Mouse (Mus musculus) kidney, postnatal 0 days (tissue): ENCODE measurements around the gene Klk6. TPM values are rescaled to one million over a fixed set of nuclear protein-coding genes. Genes with fewer than 3 reads are reported as not detected.

ENCODE experiments used
- ATAC-seq: fragments of 200-750 bp; cut with Nextera tagmentation; replicated peaks from 2 replicates; pipeline ENCODE4 v1.8.0; 2017; ENCODE audit warnings: low read depth, moderate number of reproducible peaks, moderate TSS enrichment, moderate library complexity; ENCODE audit not compliant: low FRiP score
- DNase-seq: peaks from one replicate; pipeline ENCODE4 v3.0.0-alpha.2; 2016; ENCODE audit warnings: low spot score
- H3K27ac ChIP-seq: fragments of 300-500 bp; sonication (generic); 2 replicates; pipeline ENCODE4 v1.5.1; 2014; ENCODE audit warnings: mild to moderate bottlenecking
- H3K27me3 ChIP-seq: fragments of 300-500 bp; sonication (generic); 2 replicates; pipeline ENCODE4 v1.6.1; 2014; ENCODE audit warnings: low read length, mixed read lengths; ENCODE audit not compliant: insufficient read depth
- H3K36me3 ChIP-seq: fragments of 300-500 bp; sonication (generic); 2 replicates; pipeline ENCODE4 v1.6.1; 2014; ENCODE audit warnings: low read length, mixed read lengths; ENCODE audit not compliant: insufficient read depth
- H3K4me1 ChIP-seq: fragments of 300-500 bp; sonication (generic); replicated peaks from 2 replicates; pipeline ENCODE4 v1.6.1; 2014; ENCODE audit warnings: antibody characterized with exemption, low read length, mixed read lengths; ENCODE audit not compliant: insufficient read depth
- H3K4me2 ChIP-seq: fragments of 300-500 bp; sonication (generic); 2 replicates; pipeline ENCODE4 v1.6.1; 2014; ENCODE audit warnings: mild to moderate bottlenecking, low read length, moderate library complexity, mixed read lengths
- H3K4me3 ChIP-seq: fragments of 300-500 bp; sonication (generic); replicated peaks from 2 replicates; pipeline ENCODE4 v1.5.1; 2014; ENCODE audit warnings: low read depth, low read length
- H3K9ac ChIP-seq: fragments of 300-500 bp; sonication (generic); 2 replicates; pipeline ENCODE4 v1.6.1; 2014; ENCODE audit warnings: low read depth, low read length
- H3K9me3 ChIP-seq: fragments of 300-500 bp; sonication (generic); replicated peaks from 2 replicates; pipeline ENCODE4 v1.6.1; 2016; ENCODE audit warnings: low read length, inconsistent platforms, mixed read lengths
- CTCF ChIP-seq: IDR thresholded peaks from 2 replicates; pipeline ENCODE4 v1.5.1; 2016; ENCODE audit warnings: antibody characterized with exemption, low read depth, mild to moderate bottlenecking, moderate library complexity
- WGBS: fragments of 180-500 bp; shearing (Covaris S2); extraction: QIAGEN DNeasy Blood & Tissue Kit; methylation state at CpG from one replicate; pipeline ENCODE4 v1.1.7; 2014; 5-methylcytosine and 5-hydroxymethylcytosine counted together
- polyA plus RNA-seq: library from polyadenylated mRNA; unstranded; fragments of >200 nt; fragmentation: Nextera tagmentation; extraction: Ambion mirVana; gene quantifications from 2 replicates; pipeline ENCODE4 v1.2.1, GENCODE M21; 2015

The Klk6 gene
- polyA plus RNA-seq, 1 experiment from 2014 or later = not detected

DNA sequence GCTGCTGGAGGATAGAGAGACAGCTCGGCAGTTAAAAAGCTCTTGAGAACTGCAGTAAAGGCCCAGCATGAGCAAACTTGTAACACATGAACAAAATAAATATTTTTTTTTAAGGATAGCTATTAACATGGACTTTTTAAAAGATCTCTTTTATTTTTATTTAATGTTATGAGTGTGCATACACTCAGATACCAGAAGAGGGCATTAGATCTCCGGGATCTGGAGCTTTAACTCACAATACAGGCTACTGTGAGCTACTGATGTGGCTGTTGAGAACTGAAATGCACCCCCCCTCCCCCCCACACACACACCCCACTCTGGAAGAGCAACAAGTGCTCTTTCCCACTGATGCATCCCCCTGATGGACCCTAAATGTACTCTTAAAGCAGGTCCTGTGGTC lies 35.0 kb upstream of the Klk6 start:
- Histone ChIP-seq H3K27ac (no peak overlapping the region), H3K27me3 (no peaks in the 10 kb centered on the region), H3K36me3 (no peaks in the 10 kb centered on the region), H3K9ac (no peak overlapping the region), H3K9me3 (no peaks in the 10 kb centered on the region), H3K4me2 (no peak overlapping the region), H3K4me3 (no peak overlapping the region), H3K4me1 (no peaks in the 10 kb centered on the region)
- DNase-seq = peak; percentile 10
- peak; percentile 41; the same call in 1 of the 2 replicates for TF ChIP-seq CTCF
- 59% methylated on average over 2 of the region's 2 CpGs for WGBS
- ATAC-seq = no peak

- Histone ChIP-seq H3K9me3 (no peaks in the 10 kb centered on the region), H3K4me1 (peaks cover 3% of the 10 kb centered on the region), H3K4me3 (no peak within 1 kb of the TSS), H3K27me3 (no peaks in the 10 kb centered on the region), H3K9ac (no peak within 1 kb of the TSS), H3K4me2 (no peak within 1 kb of the TSS), H3K36me3 (no peaks in the 10 kb centered on the region), H3K27ac (no peak within 1 kb of the TSS)
- no peak for TF ChIP-seq CTCF
- DNase-seq = no peak
- 76% methylated on average over 7 of the region's 7 CpGs for WGBS
- ATAC-seq = no peak
These were observed 32.7 kb upstream of the Klk6 start, which contains the start of gene Klk9 for GRCm38 (mm10) chr7:43791591-43791990. Gene Klk9 (plus strand): TSS chr7:43791891.

GRCm38 (mm10) chr7:43796355-43796754 lies 27.9 kb upstream of the Klk6 start:
- WGBS = 4% methylated on average over 8 of the region's 8 CpGs

DNA sequence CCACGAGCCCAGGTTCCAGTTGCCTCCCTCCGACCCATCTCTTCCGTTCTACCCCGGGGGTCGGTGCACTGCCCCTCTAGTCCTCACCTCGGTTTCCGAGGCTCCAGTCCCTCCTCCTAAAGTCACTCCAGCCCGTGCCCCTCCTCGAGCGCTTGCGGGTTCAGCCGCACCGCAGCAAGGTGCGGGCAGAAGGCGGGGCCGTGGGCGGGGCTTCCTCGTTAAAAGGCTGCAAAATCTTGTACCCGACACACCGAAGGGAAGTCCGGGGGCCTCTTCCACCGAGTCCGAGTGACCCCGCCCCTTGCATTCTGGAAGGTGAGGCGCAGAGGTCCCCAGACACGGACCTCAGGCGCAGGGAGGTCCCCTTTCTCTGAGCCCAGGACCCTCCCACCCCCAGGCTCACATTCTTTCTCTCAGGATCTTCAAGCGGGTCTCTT lies 26.9 kb upstream of the Klk6 start, which contains the start of gene Klk8:
Klk8 (plus strand) TSS at position 245 of the 437 bp plus-strand sequence.
- H3K4me1 ChIP-seq = peaks cover 6% of the 10 kb centered on the region
- no peaks in the 10 kb centered on the region for H3K36me3 ChIP-seq
- DNase-seq (peak; percentile 27), ATAC-seq (peak; percentile 47)
- TF ChIP-seq CTCF = no peak
- H3K27ac ChIP-seq = no peak within 1 kb of the TSS
- no peaks in the 10 kb centered on the region for H3K27me3 ChIP-seq
- no peaks in the 10 kb centered on the region for H3K9me3 ChIP-seq
- 0% methylated on average over 28 of the region's 28 CpGs for WGBS
- peak within 1 kb of the TSS; percentile 49 for H3K4me3 ChIP-seq
- H3K4me2 ChIP-seq = peak within 1 kb of the TSS; percentile 93
- H3K9ac ChIP-seq = peak within 1 kb of the TSS; percentile 47

More at GRCm38 (mm10) chr7:43796355-43796754, 27.9 kb upstream of the Klk6 start:
- Histone ChIP-seq H3K36me3 (no peaks in the 10 kb centered on the region), H3K9ac (peak overlapping the region; percentile 47; the same call in 1 of the 2 replicates), H3K27me3 (no peaks in the 10 kb centered on the region), H3K4me2 (peak overlapping the region; percentile 93), H3K4me3 (peak overlapping the region; percentile 49), H3K27ac (no peak overlapping the region), H3K4me1 (peaks cover 6% of the 10 kb centered on the region), H3K9me3 (no peaks in the 10 kb centered on the region)
- ATAC-seq = peak; percentile 3; the same call in 1 of the 2 replicates
- TF ChIP-seq CTCF = no peak
- peak; percentile 38 for DNase-seq

- H3K27me3 ChIP-seq = no peaks in the 10 kb centered on the region
- H3K4me1 ChIP-seq = peaks cover 6% of the 10 kb centered on the region
- H3K4me3 ChIP-seq = peak overlapping the region; percentile 49
- peak; percentile 29 for DNase-seq
- H3K9me3 ChIP-seq = no peaks in the 10 kb centered on the region
- no peak for TF ChIP-seq CTCF
- no peak overlapping the region for H3K27ac ChIP-seq
- peak overlapping the region; percentile 93 for H3K4me2 ChIP-seq
- WGBS = 37% methylated on average over 13 of the region's 13 CpGs
- peak; percentile 44 for ATAC-seq
- H3K9ac ChIP-seq = peak overlapping the region; percentile 47; the same call in 1 of the 2 replicates
- H3K36me3 ChIP-seq = no peaks in the 10 kb centered on the region
These were observed 26.3 kb upstream of the Klk6 start for GRCm38 (mm10) chr7:43797844-43798462.

DNA sequence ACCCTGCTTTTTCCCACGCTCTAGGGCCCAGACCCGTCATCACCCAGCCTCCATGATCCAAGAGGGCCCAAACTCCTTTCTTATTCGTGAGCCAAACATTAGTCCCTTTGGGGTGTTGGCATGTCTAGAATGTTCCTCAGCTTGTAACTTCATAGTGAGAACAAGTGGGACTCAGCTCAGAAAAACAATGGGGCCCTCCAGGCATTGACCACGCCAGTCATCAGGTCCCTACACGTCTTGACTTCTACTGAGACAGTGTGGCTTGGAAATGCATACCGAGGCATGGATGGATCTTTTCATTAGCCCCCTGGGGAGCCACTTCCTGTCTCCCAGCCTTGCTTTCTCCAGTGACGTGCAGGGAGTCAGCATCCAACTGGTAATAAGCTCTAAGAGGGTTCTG lies 24.4 kb upstream of the Klk6 start:
- TF ChIP-seq CTCF = no peak
- WGBS = 72% methylated on average over 7 of the region's 7 CpGs

GRCm38 (mm10) chr7:43810994-43811393 lies 13.3 kb upstream of the Klk6 start, which contains the start of gene Klk7:
Gene Klk7 (plus strand): TSS chr7:43811294.
- H3K4me2 ChIP-seq = no peak within 1 kb of the TSS
- no peak within 1 kb of the TSS for H3K4me3 ChIP-seq
- no peak for DNase-seq
- no peak within 1 kb of the TSS for H3K27ac ChIP-seq
- no peaks in the 10 kb centered on the region for H3K4me1 ChIP-seq
- no peaks in the 10 kb centered on the region for H3K27me3 ChIP-seq
- no peak for TF ChIP-seq CTCF
- no peaks in the 10 kb centered on the region for H3K36me3 ChIP-seq
- no peak within 1 kb of the TSS for H3K9ac ChIP-seq
- H3K9me3 ChIP-seq = no peaks in the 10 kb centered on the region
- 47% methylated on average over 5 of the region's 5 CpGs for WGBS
- ATAC-seq = no peak

More for the DNA sequence above, 24.4 kb upstream of the Klk6 start:
- ATAC-seq = no peak
- Histone ChIP-seq H3K27ac (no peak overlapping the region), H3K9me3 (no peaks in the 10 kb centered on the region), H3K4me2 (no peak overlapping the region), H3K4me3 (no peak overlapping the region), H3K9ac (no peak overlapping the region), H3K27me3 (no peaks in the 10 kb centered on the region), H3K4me1 (peaks cover 6% of the 10 kb centered on the region), H3K36me3 (no peaks in the 10 kb centered on the region)
- no peak for DNase-seq
